Mouse (Mus musculus): ENCODE results near the gene Maoa. TPM values are rescaled to one million over a fixed set of nuclear protein-coding genes. Genes with fewer than 3 reads are reported as not detected.

Gene Maoa
- polyA plus RNA-seq (2015; fragmentation: Nextera tagmentation; extraction: Ambion mirVana) = 16.9 and 18.6 TPM in 2 replicates

GRCm38 (mm10) chrX:16619034-16619929 is at the start of gene Maoa:
Gene Maoa (plus strand): TSS chrX:16619698.
- peak within 1 kb of the TSS; percentile 28 for H3K9ac ChIP-seq
- H3K27ac ChIP-seq = peak within 1 kb of the TSS; percentile 69
- no peaks in the 10 kb centered on the region for H3K36me3 ChIP-seq
- peak within 1 kb of the TSS; percentile 52 for H3K4me3 ChIP-seq
- peak within 1 kb of the TSS; percentile 70 for H3K4me2 ChIP-seq
- peak; percentile 86 for ATAC-seq (ENCODE audit: insufficient number of reproducible peaks, low FRiP score, low TSS enrichment, low read depth)
- no peaks in the 10 kb centered on the region for H3K4me1 ChIP-seq
- no peaks in the 10 kb centered on the region for H3K27me3 ChIP-seq
- 17% methylated on average over 33 of the region's 33 CpGs for WGBS
- no peaks in the 10 kb centered on the region for H3K9me3 ChIP-seq

GRCm38 (mm10) chrX:16618225-16619033 is 1.1 kb upstream of the Maoa start:
- H3K36me3 ChIP-seq = no peaks in the 10 kb centered on the region
- no peaks in the 10 kb centered on the region for H3K27me3 ChIP-seq
- ATAC-seq (ENCODE audit: insufficient number of reproducible peaks, low FRiP score, low TSS enrichment, low read depth) = peak; percentile 93
- H3K4me1 ChIP-seq = no peaks in the 10 kb centered on the region
- H3K9ac ChIP-seq = peak overlapping the region; percentile 28
- H3K4me2 ChIP-seq = peak overlapping the region; percentile 70
- 15% methylated on average over 59 of the region's 60 CpGs for WGBS
- peak overlapping the region; percentile 69 for H3K27ac ChIP-seq
- no peaks in the 10 kb centered on the region for H3K9me3 ChIP-seq
- peak overlapping the region; percentile 52 for H3K4me3 ChIP-seq

GRCm38 (mm10) chrX:16656511-16656910 is 37.0 kb downstream of the Maoa start:
- H3K9ac ChIP-seq = no peak overlapping the region
- H3K27ac ChIP-seq = no peak overlapping the region
- H3K4me1 ChIP-seq = no peaks in the 10 kb centered on the region
- H3K9me3 ChIP-seq = no peaks in the 10 kb centered on the region
- no peak for ATAC-seq (ENCODE audit: insufficient number of reproducible peaks, low FRiP score, low TSS enrichment, low read depth)
- no peaks in the 10 kb centered on the region for H3K36me3 ChIP-seq
- H3K4me2 ChIP-seq = no peak overlapping the region
- no peak overlapping the region for H3K4me3 ChIP-seq
- 31% methylated on average over 2 of the region's 2 CpGs for WGBS
- H3K27me3 ChIP-seq = no peaks in the 10 kb centered on the region

GRCm38 (mm10) chrX:16706094-16706493 is 86.6 kb downstream of the Maoa start:
- H3K4me2 ChIP-seq = no peak overlapping the region
- no peak for ATAC-seq (ENCODE audit: insufficient number of reproducible peaks, low FRiP score, low TSS enrichment, low read depth)
- no peaks in the 10 kb centered on the region for H3K27me3 ChIP-seq
- no peaks in the 10 kb centered on the region for H3K9me3 ChIP-seq
- H3K9ac ChIP-seq = no peak overlapping the region
- no peaks in the 10 kb centered on the region for H3K4me1 ChIP-seq
- 93% methylated on average over 1 of the region's 1 CpGs for WGBS
- no peak overlapping the region for H3K27ac ChIP-seq
- no peak overlapping the region for H3K4me3 ChIP-seq
- H3K36me3 ChIP-seq = no peaks in the 10 kb centered on the region

DNA sequence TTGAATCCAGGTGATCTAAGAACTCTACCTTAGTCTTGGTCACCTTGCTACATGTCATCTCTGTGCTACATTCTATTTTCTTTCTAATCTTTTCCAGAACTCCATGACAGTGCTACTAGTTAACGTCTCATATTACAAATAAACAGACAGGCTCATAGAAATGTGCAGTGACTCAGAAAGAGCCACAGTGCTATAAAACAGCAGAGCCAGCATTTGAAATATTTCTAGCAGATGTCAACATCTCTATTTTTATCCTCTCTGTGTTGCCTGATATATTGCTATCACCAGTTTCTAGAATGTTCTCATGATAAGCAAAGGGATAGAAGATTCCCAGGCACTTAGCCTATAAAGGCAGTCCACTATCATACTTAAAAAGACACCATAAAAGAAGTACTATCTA is 94.5 kb downstream of the Maoa start:
- no peak overlapping the region for H3K9ac ChIP-seq
- WGBS = 66% methylated on average over 1 of the region's 1 CpGs
- no peaks in the 10 kb centered on the region for H3K4me1 ChIP-seq
- no peaks in the 10 kb centered on the region for H3K36me3 ChIP-seq
- no peaks in the 10 kb centered on the region for H3K27me3 ChIP-seq
- ATAC-seq (ENCODE audit: insufficient number of reproducible peaks, low FRiP score, low TSS enrichment, low read depth) = no peak
- H3K9me3 ChIP-seq = no peaks in the 10 kb centered on the region
- no peak overlapping the region for H3K27ac ChIP-seq
- no peak overlapping the region for H3K4me3 ChIP-seq
- H3K4me2 ChIP-seq = no peak overlapping the region

Other genes starting within 250 kb of the Maoa start
- gene Cypt1, start 96.8 kb upstream of the Maoa start, polyA plus RNA-seq (2015; fragmentation: Nextera tagmentation; extraction: Ambion mirVana) = not detected in 2 replicates
- 16.4 and 16.8 TPM in 2 replicates for gene Maob, start 197.7 kb downstream of the Maoa start, polyA plus RNA-seq (2015; fragmentation: Nextera tagmentation; extraction: Ambion mirVana)